Mouse (Mus musculus) 3T3-L1 (cell line): ENCODE measurements at regions not wholly inside any gene's neighbourhood (a gene's known extent, or its start where the extent isn't known, plus 50 kb on each side); places are given as distances from the start of the nearest gene placed in this dataset.

Experiments used
- DNase-seq: peaks from one replicate; pipeline ENCODE4 v3.0.0-alpha.2; 2015; ENCODE audit warnings: low read depth, low spot score

DNA sequence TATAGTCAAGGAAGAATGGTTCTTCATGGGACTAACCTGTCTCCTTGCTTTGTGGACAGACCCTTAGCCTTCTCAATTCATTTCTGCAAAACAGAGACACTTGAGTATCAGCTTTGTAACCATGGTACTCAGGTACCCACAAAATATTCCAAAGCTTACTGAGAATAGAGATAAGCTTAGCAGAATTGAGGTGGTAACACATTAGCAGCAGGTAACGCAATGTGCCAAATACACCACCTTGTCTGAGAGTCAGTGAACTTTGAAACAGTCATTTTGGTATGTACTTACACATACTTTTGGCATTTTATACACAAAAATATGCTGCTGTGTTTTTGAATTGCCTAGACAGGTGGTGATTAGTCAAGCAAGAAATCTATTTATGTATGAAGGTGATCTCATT lies 69.8 kb upstream of the Slc6a14 start:
- no peak for DNase-seq

DNA sequence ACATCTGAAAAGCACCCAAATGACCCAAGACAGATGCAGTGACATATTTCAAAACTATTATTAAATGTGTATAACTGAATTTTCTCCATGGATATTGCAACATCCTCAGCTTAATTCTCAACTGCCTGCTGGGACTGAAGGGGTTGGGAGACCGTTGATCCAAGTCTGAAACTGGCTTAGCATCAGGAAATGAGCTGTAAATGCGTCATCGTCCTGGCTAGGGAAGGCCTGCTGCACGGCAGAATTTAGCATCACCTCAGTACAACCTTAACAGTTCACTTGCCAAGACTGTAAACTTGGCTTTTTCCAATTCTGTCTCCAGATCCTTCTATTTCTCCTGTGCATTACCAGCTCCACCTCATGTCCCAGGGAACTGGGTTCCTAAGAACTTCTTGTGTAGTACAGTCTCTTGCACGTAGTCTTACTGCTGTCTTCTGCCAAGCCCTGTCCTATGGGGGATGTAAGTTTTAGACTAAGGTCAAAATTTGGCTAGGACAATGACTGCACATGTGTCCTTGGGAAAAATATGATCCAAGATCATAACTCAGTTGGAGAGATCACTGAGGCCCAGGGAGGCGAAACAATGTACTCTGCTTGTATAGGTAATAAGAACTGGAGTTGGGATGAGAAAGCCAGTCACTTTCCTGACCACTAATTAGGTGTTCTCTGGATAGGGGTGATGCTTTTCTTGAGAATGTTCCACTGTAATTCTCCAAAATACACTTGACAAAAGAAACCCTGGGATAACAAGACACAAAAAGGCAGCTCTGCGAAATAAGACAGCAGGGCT lies 63.0 kb upstream of the Slc6a14 start:
- DNase-seq, result peak; percentile 86
